Mouse (Mus musculus): ENCODE data around the gene Hyls1.

The Hyls1 gene

GRCm38 (mm10) chr9:35544666-35545065 lies 25.5 kb downstream of the Hyls1 start:
- no peak for DNase-seq (ENCODE audit: low read depth, low spot score)

- no peak for DNase-seq (ENCODE audit: low read depth, low spot score)
Measured at GRCm38 (mm10) chr9:35543099-35543860, 26.9 kb downstream of the Hyls1 start.

GRCm38 (mm10) chr9:35541941-35542340 lies 28.3 kb downstream of the Hyls1 start:
- DNase-seq (ENCODE audit: low read depth, low spot score), result no peak

- DNase-seq (ENCODE audit: low read depth, low spot score), result peak; percentile 90
Measured at GRCm38 (mm10) chr9:35541488-35541887, 28.7 kb downstream of the Hyls1 start.

- no peak for DNase-seq (ENCODE audit: low read depth, low spot score)
Measured at GRCm38 (mm10) chr9:35541024-35541423, 29.2 kb downstream of the Hyls1 start.

- DNase-seq (ENCODE audit: low read depth, low spot score), result no peak
Measured at GRCm38 (mm10) chr9:35539001-35539750, 31.0 kb downstream of the Hyls1 start.

GRCm38 (mm10) chr9:35535876-35536275 lies 34.3 kb downstream of the Hyls1 start:
- no peak for DNase-seq (ENCODE audit: low read depth, low spot score)

- DNase-seq (ENCODE audit: low read depth, low spot score), result peak; percentile 84
Measured at GRCm38 (mm10) chr9:35535110-35535509, 35.1 kb downstream of the Hyls1 start.

- DNase-seq (ENCODE audit: low read depth, low spot score), result no peak
Measured at GRCm38 (mm10) chr9:35533266-35533665, 36.9 kb downstream of the Hyls1 start.

GRCm38 (mm10) chr9:35529796-35530195 lies 40.4 kb downstream of the Hyls1 start:
- DNase-seq (ENCODE audit: low read depth, low spot score), result peak; percentile 73

- no peak for DNase-seq (ENCODE audit: low read depth, low spot score)
Measured at GRCm38 (mm10) chr9:35529141-35529540, 41.1 kb downstream of the Hyls1 start.

- peak; percentile 50 for DNase-seq (ENCODE audit: low read depth, low spot score)
Measured at GRCm38 (mm10) chr9:35523941-35524411, 46.2 kb downstream of the Hyls1 start.

- DNase-seq (ENCODE audit: low read depth, low spot score), result no peak
Measured at GRCm38 (mm10) chr9:35523541-35523940, 46.7 kb downstream of the Hyls1 start.

GRCm38 (mm10) chr9:35522821-35523515 lies 47.2 kb downstream of the Hyls1 start:
- no peak for DNase-seq (ENCODE audit: low read depth, low spot score)

GRCm38 (mm10) chr9:35522241-35522640 lies 48.0 kb downstream of the Hyls1 start:
- no peak for DNase-seq (ENCODE audit: low read depth, low spot score)

GRCm38 (mm10) chr9:35520631-35521348 lies 49.4 kb downstream of the Hyls1 start:
- no peak for DNase-seq (ENCODE audit: low read depth, low spot score)

- no peak for DNase-seq (ENCODE audit: low read depth, low spot score)
Measured at GRCm38 (mm10) chr9:35518169-35518568, 52.0 kb downstream of the Hyls1 start, which contains the start of gene Gm1113. Gene Gm1113, minus strand, starts transcription at chr9:35518269.

GRCm38 (mm10) chr9:35516711-35517110 lies 53.5 kb downstream of the Hyls1 start:
- no peak for DNase-seq (ENCODE audit: low read depth, low spot score)

- no peak for DNase-seq (ENCODE audit: low read depth, low spot score)
Measured at GRCm38 (mm10) chr9:35516182-35516581, 54.0 kb downstream of the Hyls1 start.

- no peak for DNase-seq (ENCODE audit: low read depth, low spot score)
Measured at GRCm38 (mm10) chr9:35513900-35514299, 56.3 kb downstream of the Hyls1 start.

Measured in mesoderm, embryonic 11.5 days (tissue).